In the genomic region with DNA sequence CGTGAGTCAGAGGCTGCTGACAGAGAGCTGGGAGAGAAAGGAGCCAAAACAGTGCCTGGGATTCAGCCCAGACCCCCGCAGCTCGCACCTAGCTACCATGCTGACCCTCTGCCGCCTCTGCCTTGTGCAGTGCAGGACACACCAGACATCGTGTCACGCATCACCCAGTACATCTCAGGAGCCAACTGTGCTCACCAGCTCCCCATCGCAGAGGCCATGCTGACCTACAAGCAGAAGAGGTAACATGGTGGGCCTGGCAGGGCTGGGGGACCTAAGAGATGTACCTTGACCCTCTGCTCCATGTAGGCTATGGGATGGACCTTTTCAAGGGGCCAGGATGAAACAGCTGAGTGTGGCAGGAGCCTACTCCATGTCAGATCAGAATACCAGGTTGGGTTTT, we compare ENCODE assay signal across 22 mouse cellular contexts. TPM values are rescaled to one million over a fixed set of nuclear protein-coding genes. Genes with fewer than 3 reads are reported as not detected.
"Had no signal": no experiment of that assay in that cellular context is flagged by ENCODE, and none has a peak within 500 bp of the region (broad histone marks: within the 10 kb centered on the region; RNA-seq: fewer than 3 reads in every experiment).

No protein-coding gene starts in this region.

- H3K4me2 ChIP-seq: neural tube, embryonic 12.5 days; neural tube, embryonic 13.5 days; neural tube, embryonic 15.5 days; stomach, embryonic 15.5 days had no signal

- DNase-seq: retina, postnatal 1 day; right cerebral cortex, adult 18-20 months; right cerebral cortex, postnatal 14 days; right cerebral cortex, postnatal 25 days; right cerebral cortex, postnatal 4 days; spleen, adult 18-20 months; thymus, adult 18-20 months; thymus, adult 2 months; thymus, postnatal 14 days; thymus, postnatal 25 days; thymus, postnatal 36 days; thymus, postnatal 4 days had no signal

- H3K4me3 ChIP-seq: neural tube, embryonic 12.5 days; neural tube, embryonic 13.5 days; neural tube, embryonic 15.5 days; stomach, embryonic 15.5 days had no signal

- H3K27me3 ChIP-seq: neural tube, embryonic 12.5 days; neural tube, embryonic 13.5 days; neural tube, embryonic 15.5 days; stomach, embryonic 15.5 days had no signal

RNA-seq across cellular contexts. Expression of a gene that starts 10.6 kb away (rescaled TPM):
- polyA plus RNA-seq: neural tube, embryonic 12.5 days; neural tube, embryonic 13.5 days; neural tube, embryonic 15.5 days; small intestine, adult 2 months; stomach, embryonic 14.5 days; stomach, embryonic 15.5 days; stomach, embryonic 16.5 days; stomach, postnatal 0 days; thymus, postnatal 0 days; urinary bladder, adult 2 months had no signal
